Comparison of ENCODE assay signal across 1 mouse cellular context in the genomic region with DNA sequence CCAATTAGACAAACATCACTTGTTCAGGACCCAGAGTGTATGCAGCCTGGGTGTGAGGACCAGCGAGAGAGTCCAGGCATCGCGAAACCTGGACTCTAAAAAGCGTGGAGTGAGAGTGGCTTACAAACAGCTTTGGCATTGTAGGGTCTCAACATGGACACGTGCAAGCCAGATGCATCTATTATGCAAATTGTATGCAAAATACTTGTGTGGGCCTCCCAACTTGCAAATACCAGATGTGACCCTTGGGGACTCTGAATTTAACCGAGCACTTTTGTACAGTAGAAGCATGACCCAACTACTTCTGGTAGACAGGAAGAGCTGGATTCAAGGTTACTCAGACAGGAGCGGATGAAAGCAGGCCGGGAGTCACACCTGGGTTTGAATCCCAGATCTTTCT.
A peak's percentile ranks its signal among the peaks of the same experiment; 100 is the strongest.
TF ChIP-seq lines count a peak whose summit lies in the region.

No protein-coding gene starts in this region.

TF ChIP-seq in CH12.LX, 34 proteins besides CTCF, POLR2A, EP300 and RAD21:
- TF ChIP-seq BHLHE40 (IDR thresholded peaks at IDR 0.05; ENCODE audit: low read depth, low read length) (peak; percentile 69), GABPA (IDR thresholded peaks at IDR 0.05; ENCODE audit: insufficient replicate concordance, low read depth, low read length) (no peak)
TF ChIP-seq in CH12.LX: peak in this region for 1.
